Comparison of ENCODE assay signal across 12 mouse cellular contexts in the genomic region with DNA sequence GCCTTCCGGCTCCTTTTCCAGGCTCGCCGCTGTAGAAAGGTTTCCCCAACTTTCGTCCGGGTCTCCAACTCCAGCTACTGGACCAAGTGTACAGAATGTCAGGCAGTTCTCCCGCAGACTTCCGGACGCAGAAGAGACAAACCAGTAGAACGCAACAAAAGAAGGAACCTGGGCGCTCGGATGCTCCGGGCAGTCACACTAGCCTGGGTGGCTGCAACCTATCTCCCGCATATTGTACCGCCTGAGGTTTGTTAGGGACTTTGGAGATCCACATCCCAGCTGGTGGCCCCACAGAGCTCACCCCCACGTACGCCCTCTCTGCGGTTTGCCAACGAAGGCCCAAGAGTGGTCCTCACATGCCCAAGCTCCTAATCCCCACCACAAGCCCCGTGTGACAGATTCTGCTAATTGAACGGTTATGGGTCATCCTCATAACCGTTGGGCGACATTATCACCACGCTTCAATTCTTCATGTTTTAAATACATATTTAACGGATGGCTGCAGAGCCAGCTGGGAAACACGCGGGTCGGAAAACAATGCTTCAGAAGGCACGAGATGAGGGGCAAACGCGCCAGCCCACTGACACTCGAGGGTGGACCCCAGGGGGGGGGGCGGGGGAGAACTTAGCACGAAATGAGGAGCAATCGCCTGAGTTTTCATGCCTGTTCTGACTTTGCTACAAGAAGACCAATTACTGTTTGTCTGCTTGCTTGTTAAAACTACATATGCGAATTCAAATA. TPM values are rescaled to one million over a fixed set of nuclear protein-coding genes. Genes with fewer than 3 reads are reported as not detected.
DNase-seq lines count a peak whose midpoint lies in the region; ATAC-seq and TF ChIP-seq lines count a peak whose summit lies in the region.
"Had no signal": no experiment of that assay in that cellular context is flagged by ENCODE, and none has a peak within 500 bp of the region (broad histone marks: within the 10 kb centered on the region; RNA-seq: fewer than 3 reads in every experiment).

No protein-coding gene starts in this region.

- H3K27ac ChIP-seq in embryonic facial prominence, embryonic 13.5 days, result no peak overlapping the region
- H3K27ac ChIP-seq in hindbrain, embryonic 13.5 days, result no peak overlapping the region
- H3K27ac ChIP-seq in midbrain, postnatal 0 days (ENCODE audit: low read depth, low read length), result peak overlapping the region; percentile 44; the same call in 1 of the 2 replicates

- peak overlapping the region; percentile 21; the same call in 1 of the 2 replicates for H3K4me3 ChIP-seq in embryonic facial prominence, embryonic 13.5 days
- peak overlapping the region; percentile 14; the same call in 1 of the 2 replicates for H3K4me3 ChIP-seq in hindbrain, embryonic 13.5 days
- peak overlapping the region; percentile 4; the same call in 1 of the 2 replicates for H3K4me3 ChIP-seq in midbrain, postnatal 0 days (ENCODE audit: low read depth, low read length)

- H3K4me2 ChIP-seq in embryonic facial prominence, embryonic 13.5 days, result peak overlapping the region; percentile 39; the same call in 1 of the 2 replicates
- no peak overlapping the region for H3K4me2 ChIP-seq in hindbrain, embryonic 13.5 days
- peak overlapping the region; percentile 30 for H3K4me2 ChIP-seq in midbrain, postnatal 0 days (ENCODE audit: low read depth, low read length, poor library complexity, severe bottlenecking)

- no peak overlapping the region for H3K9ac ChIP-seq in embryonic facial prominence, embryonic 13.5 days
- no peak overlapping the region for H3K9ac ChIP-seq in hindbrain, embryonic 13.5 days
- no peak overlapping the region for H3K9ac ChIP-seq in midbrain, postnatal 0 days (replicated peaks; ENCODE audit: low read length, poor library complexity, severe bottlenecking)

- peaks cover 47% of the 10 kb centered on the region for H3K4me1 ChIP-seq in embryonic facial prominence, embryonic 13.5 days
- H3K4me1 ChIP-seq in hindbrain, embryonic 13.5 days (replicated peaks), result peaks cover 48% of the 10 kb centered on the region
- peaks cover 8% of the 10 kb centered on the region for H3K4me1 ChIP-seq in midbrain, postnatal 0 days (ENCODE audit: insufficient read depth, low read length)

- WGBS in embryonic facial prominence, embryonic 13.5 days, result 2% methylated on average over 35 of the region's 35 CpGs
- WGBS in hindbrain, embryonic 13.5 days, result 1% methylated on average over 35 of the region's 35 CpGs
- 2% methylated on average over 35 of the region's 35 CpGs for WGBS in midbrain, postnatal 0 days

- H3K9me3 ChIP-seq in embryonic facial prominence, embryonic 13.5 days, result 0 out of 2 replicates have a peak, but pooled peaks cover under 1% of the 10 kb centered on the region
- no peaks in the 10 kb centered on the region for H3K9me3 ChIP-seq in hindbrain, embryonic 13.5 days
- H3K9me3 ChIP-seq in midbrain, postnatal 0 days (ENCODE audit: low read length), result no peaks in the 10 kb centered on the region

- no peaks in the 10 kb centered on the region for H3K36me3 ChIP-seq in embryonic facial prominence, embryonic 13.5 days
- no peaks in the 10 kb centered on the region for H3K36me3 ChIP-seq in hindbrain, embryonic 13.5 days
- no peaks in the 10 kb centered on the region for H3K36me3 ChIP-seq in midbrain, postnatal 0 days (ENCODE audit: insufficient read depth, low read length)

- H3K27me3 ChIP-seq in embryonic facial prominence, embryonic 13.5 days, result peaks cover 100% of the 10 kb centered on the region
- H3K27me3 ChIP-seq in hindbrain, embryonic 13.5 days, result peaks cover 99% of the 10 kb centered on the region
- H3K27me3 ChIP-seq in midbrain, postnatal 0 days (ENCODE audit: insufficient read depth, low read length), result peaks cover 78% of the 10 kb centered on the region

- intact Hi-C loops in left cerebral cortex, postnatal 4 days (cut with DNase I), result loop anchor here (5.0 kb wide), 1 partner anchor 141 kb away; no protein-coding TSS in a partner anchor
- intact Hi-C loops in left cerebral cortex, postnatal 36 days (cut with DNase I), result loop anchor here (5.0 to 10.0 kb wide), 3 partner anchors 51 to 141 kb away; no protein-coding TSS in a partner anchor

- no peak for ATAC-seq in embryonic facial prominence, embryonic 13.5 days (ENCODE audit: insufficient number of reproducible peaks, insufficient read depth, low FRiP score, low TSS enrichment, low read depth)
- ATAC-seq in hindbrain, embryonic 13.5 days (ENCODE audit: low FRiP score), result no peak
- ATAC-seq in midbrain, postnatal 0 days (ENCODE audit: low FRiP score), result no peak

- peak; percentile 19 for DNase-seq in embryo, embryonic 9.5 days (ENCODE audit: extremely low spot score)
- DNase-seq in embryo, embryonic 11 days, result no peak
- DNase-seq in midbrain, postnatal 0 days (ENCODE audit: low spot score), result no peak
- DNase-seq in frontal cortex, adult 2 months (ENCODE audit: extremely low spot score in 1 of 2, low spot score in 1 of 2), result no peak
- no peak for DNase-seq in left cerebral cortex, postnatal 4 days
- DNase-seq in left cerebral cortex, postnatal 36 days (ENCODE audit: low spot score in 2 of 2), result no peak
- DNase-seq: adrenal gland, adult 8-10 months; kidney, postnatal 25 days; lung, postnatal 36 days had no signal

- no peak for TF ChIP-seq CTCF in midbrain, postnatal 0 days (IDR thresholded peaks at IDR 0.05)

RNA-seq across cellular contexts. Expression of a gene that starts 1.8 kb away (rescaled TPM):
- 1.0 and 1.1 TPM in 2 replicates for polyA plus RNA-seq in embryonic facial prominence, embryonic 13.5 days (2015; fragmentation: Nextera tagmentation; extraction: Ambion mirVana)
- 4.0 and 4.4 TPM in 2 replicates for polyA plus RNA-seq in hindbrain, embryonic 13.5 days (2015; fragmentation: Nextera tagmentation; extraction: Ambion mirVana)
- 36.0 and 58.4 TPM in 2 replicates for total RNA-seq in midbrain, postnatal 0 days (2014; rRNA removed)
- 13.3 and 15.7 TPM in 2 replicates for polyA plus RNA-seq in midbrain, postnatal 0 days (2015; fragmentation: Nextera tagmentation; extraction: Ambion mirVana)
- 30.1 and 31.8 TPM in 2 replicates for polyA plus RNA-seq in frontal cortex, adult 2 months (2012; rRNA removed)
- total RNA-seq in left cerebral cortex, postnatal 4 days (2021), result 10 to 100 TPM; 30.9 to 34.9 TPM
- total RNA-seq in left cerebral cortex, postnatal 36 days (2021), result 10 to 100 TPM; 22.1 to 27.1 TPM
- total RNA-seq: adrenal gland, adult 8-10 months; hematopoietic stem cell, adult 5-6 weeks had no signal

RNA-seq across cellular contexts. Expression of a gene that starts 46.1 kb away (rescaled TPM):
- polyA plus RNA-seq in embryonic facial prominence, embryonic 13.5 days (2015; fragmentation: Nextera tagmentation; extraction: Ambion mirVana), result 1.4 and 3.4 TPM in 2 replicates
- 21.4 and 29.2 TPM in 2 replicates for polyA plus RNA-seq in hindbrain, embryonic 13.5 days (2015; fragmentation: Nextera tagmentation; extraction: Ambion mirVana)
- 153 and 196 TPM in 2 replicates for total RNA-seq in midbrain, postnatal 0 days (2014; rRNA removed)
- polyA plus RNA-seq in midbrain, postnatal 0 days (2015; fragmentation: Nextera tagmentation; extraction: Ambion mirVana), result 167 and 180 TPM in 2 replicates
- polyA plus RNA-seq in frontal cortex, adult 2 months (2012; rRNA removed), result 163 and 191 TPM in 2 replicates
- total RNA-seq in left cerebral cortex, postnatal 4 days (2021), result 100 to 1,000 TPM in 1 of 2 experiments, 10 to 100 TPM in 1; 95.9 to 102 TPM
- total RNA-seq in left cerebral cortex, postnatal 36 days (2021), result 100 to 1,000 TPM in 1 of 2 experiments, 10 to 100 TPM in 1; 99.3 to 114 TPM
- total RNA-seq: hematopoietic stem cell, adult 5-6 weeks had no signal
